ENCODE assay signal across 9 mouse cellular contexts in genomic region chr6:131418770-131419169, GRCm38 (mm10). TPM values are rescaled to one million over a fixed set of nuclear protein-coding genes. Genes with fewer than 3 reads are reported as not detected.
DNase-seq lines count a peak whose midpoint lies in the region; ATAC-seq and TF ChIP-seq lines count a peak whose summit lies in the region.
"Had no signal": no experiment of that assay in that cellular context is flagged by ENCODE, and none has a peak within 500 bp of the region (broad histone marks: within the 10 kb centered on the region; RNA-seq: fewer than 3 reads in every experiment).

No protein-coding gene starts in this region.

- peak; percentile 23 for DNase-seq in hindbrain, embryonic 11.5 days (ENCODE audit: low spot score)
- DNase-seq in hindbrain, embryonic 10.5 days (ENCODE audit: low spot score) = no peak
- DNase-seq in c-Kit-positive CD71-negative TER-119-negative erythroid progenitor cells, embryonic 14.5 days (ENCODE audit: low read depth) = peak; percentile 7
- peak; percentile 18 for DNase-seq in gastrocnemius, postnatal 25 days
- DNase-seq in kidney, postnatal 10 days = peak; percentile 34
- DNase-seq in midbrain, postnatal 0 days (ENCODE audit: low spot score) = peak; percentile 78
- no peak for DNase-seq in thymus, adult 18-20 months

- peak; percentile 80 for TF ChIP-seq CTCF in midbrain, postnatal 0 days (IDR thresholded peaks at IDR 0.05)

- H3K9ac ChIP-seq in hindbrain, embryonic 11.5 days (ENCODE audit: low read depth, low read length) = no peak overlapping the region
- H3K9ac ChIP-seq in midbrain, postnatal 0 days (replicated peaks; ENCODE audit: low read length, poor library complexity, severe bottlenecking) = no peak overlapping the region
- H3K9ac ChIP-seq: liver, embryonic 15.5 days had no signal

- no peak overlapping the region for H3K4me2 ChIP-seq in hindbrain, embryonic 11.5 days (replicated peaks; ENCODE audit: low read depth, low read length)
- no peak overlapping the region for H3K4me2 ChIP-seq in midbrain, postnatal 0 days (ENCODE audit: low read depth, low read length, poor library complexity, severe bottlenecking)
- H3K4me2 ChIP-seq: liver, embryonic 15.5 days had no signal

- no peak overlapping the region for H3K27ac ChIP-seq in hindbrain, embryonic 11.5 days (ENCODE audit: low read depth, low read length)
- H3K27ac ChIP-seq in hindbrain, embryonic 10.5 days = no peak overlapping the region
- no peak overlapping the region for H3K27ac ChIP-seq in midbrain, postnatal 0 days (ENCODE audit: low read depth, low read length)
- H3K27ac ChIP-seq: liver, embryonic 15.5 days had no signal

- no peak overlapping the region for H3K4me3 ChIP-seq in hindbrain, embryonic 11.5 days (ENCODE audit: low read depth, low read length)
- no peak overlapping the region for H3K4me3 ChIP-seq in hindbrain, embryonic 10.5 days
- no peak overlapping the region for H3K4me3 ChIP-seq in midbrain, postnatal 0 days (ENCODE audit: low read depth, low read length)
- H3K4me3 ChIP-seq: liver, embryonic 15.5 days had no signal

- H3K27me3 ChIP-seq in hindbrain, embryonic 11.5 days (ENCODE audit: control insufficient read depth, insufficient read depth, low read length) = no peaks in the 10 kb centered on the region
- H3K27me3 ChIP-seq in hindbrain, embryonic 10.5 days (ENCODE audit: insufficient read depth, poor library complexity, severe bottlenecking) = no peaks in the 10 kb centered on the region
- H3K27me3 ChIP-seq in midbrain, postnatal 0 days (ENCODE audit: insufficient read depth, low read length) = no peaks in the 10 kb centered on the region
- H3K27me3 ChIP-seq: liver, embryonic 15.5 days had no signal

- no peaks in the 10 kb centered on the region for H3K4me1 ChIP-seq in hindbrain, embryonic 11.5 days (replicated peaks; ENCODE audit: control insufficient read depth, insufficient read depth, low read length)
- H3K4me1 ChIP-seq in hindbrain, embryonic 10.5 days (replicated peaks) = no peaks in the 10 kb centered on the region
- H3K4me1 ChIP-seq in midbrain, postnatal 0 days (ENCODE audit: insufficient read depth, low read length) = no peaks in the 10 kb centered on the region
- H3K4me1 ChIP-seq: liver, embryonic 15.5 days had no signal

- ATAC-seq in hindbrain, embryonic 11.5 days (ENCODE audit: low FRiP score) = no peak; the same call in 1 of the 2 replicates
- ATAC-seq in CD4-positive, CD25-positive, alpha-beta regulatory T cell, adult 4 months = peak; percentile 75
- ATAC-seq in midbrain, postnatal 0 days (ENCODE audit: low FRiP score) = no peak

- H3K9me3 ChIP-seq in hindbrain, embryonic 11.5 days (ENCODE audit: control insufficient read depth, low read length) = no peaks in the 10 kb centered on the region
- H3K9me3 ChIP-seq in hindbrain, embryonic 10.5 days = no peaks in the 10 kb centered on the region
- H3K9me3 ChIP-seq in midbrain, postnatal 0 days (ENCODE audit: low read length) = no peaks in the 10 kb centered on the region
- H3K9me3 ChIP-seq: liver, embryonic 15.5 days had no signal

- H3K36me3 ChIP-seq in hindbrain, embryonic 11.5 days (ENCODE audit: control insufficient read depth, insufficient read depth, low read length) = no peaks in the 10 kb centered on the region
- no peaks in the 10 kb centered on the region for H3K36me3 ChIP-seq in hindbrain, embryonic 10.5 days
- H3K36me3 ChIP-seq in midbrain, postnatal 0 days (ENCODE audit: insufficient read depth, low read length) = no peaks in the 10 kb centered on the region
- H3K36me3 ChIP-seq: liver, embryonic 15.5 days had no signal

RNA-seq across cellular contexts. Expression of gene Ybx3, which starts 30.5 kb away (rescaled TPM):
- 34.4 and 38.8 TPM in 2 replicates for polyA plus RNA-seq in hindbrain, embryonic 11.5 days (2014; fragmentation: Nextera tagmentation; extraction: Ambion mirVana)
- polyA plus RNA-seq in hindbrain, embryonic 10.5 days (2016; fragmentation: Nextera tagmentation; extraction: Ambion mirVana) = 20.9 and 39.8 TPM in 2 replicates
- polyA plus RNA-seq in CD4-positive, CD25-positive, alpha-beta regulatory T cell, adult 4 months (2017; shearing (Covaris generic)) = 10 to 100 TPM; 18.0 to 21.9 TPM
- total RNA-seq in gastrocnemius, postnatal 25 days (2021) = 1,000 to 10,000 TPM; 1,052 to 1,458 TPM
- total RNA-seq in midbrain, postnatal 0 days (2014; rRNA removed) = 104 and 111 TPM in 2 replicates
- 28.1 and 33.6 TPM in 2 replicates for polyA plus RNA-seq in midbrain, postnatal 0 days (2015; fragmentation: Nextera tagmentation; extraction: Ambion mirVana)

Comparison
In these comparisons a context has a peak if more than half of its experiments do, and no peak if none do; other contexts are left out.
1. DNase-seq: peak in hindbrain, embryonic 11.5 days (single experiment), c-Kit-positive CD71-negative TER-119-negative erythroid progenitor cells, embryonic 14.5 days (single experiment), gastrocnemius, postnatal 25 days (single experiment), kidney, postnatal 10 days (single experiment) and midbrain, postnatal 0 days (single experiment); none in hindbrain, embryonic 10.5 days (single experiment) and thymus, adult 18-20 months (0 of 2).